Mouse (Mus musculus) myocyte (in vitro differentiated cells): ENCODE results near the gene Dock1. TPM values are rescaled to one million over a fixed set of nuclear protein-coding genes. Genes with fewer than 3 reads are reported as not detected.

Experiments
- H3K27me3 ChIP-seq: one replicate; pipeline ENCODE4 v1.6.1; 2011; ENCODE audit not compliant: control insufficient read depth, insufficient read depth, insufficient read length
- H3K36me3 ChIP-seq: one replicate; pipeline ENCODE4 v1.6.1; 2011; ENCODE audit not compliant: control insufficient read depth, insufficient read depth
- H3K4me2 ChIP-seq: one replicate; pipeline ENCODE4 v1.6.1; 2011; ENCODE audit warnings: low read depth, control low read depth
- H3K4me3 ChIP-seq: one replicate; pipeline ENCODE4 v1.5.1; 2011; ENCODE audit warnings: mild to moderate bottlenecking, control low read depth, moderate library complexity
- H3K79me2 ChIP-seq: one replicate; pipeline ENCODE4 v1.6.1; 2011; ENCODE audit not compliant: control insufficient read depth, insufficient read depth
- H3ac ChIP-seq: one replicate; pipeline ENCODE4 v1.6.1; 2011; ENCODE audit not compliant: control insufficient read depth, insufficient read length
- CEBPB ChIP-seq: IDR thresholded peaks from 2 replicates; pipeline ENCODE4 v1.6.1; 2011; ENCODE audit warnings: mild to moderate bottlenecking, moderate library complexity; ENCODE audit not compliant: poor library complexity, insufficient read depth, severe bottlenecking
- E2F4 ChIP-seq: IDR thresholded peaks from one replicate; pipeline ENCODE4 v1.6.1; 2011; ENCODE audit warnings: mild to moderate bottlenecking, control low read depth, moderate library complexity; ENCODE audit not compliant: insufficient read depth
- MAX ChIP-seq: IDR thresholded peaks from one replicate; pipeline ENCODE4 v1.6.1; 2011; ENCODE audit warnings: low read depth, mild to moderate bottlenecking, control low read depth
- MYOD1 ChIP-seq, 3 experiments: IDR thresholded peaks; one replicate each; pipeline ENCODE4 v1.6.1; 2011; ENCODE audit warnings: control low read depth in 2 of 3, low read depth in 2 of 3, mild to moderate bottlenecking in 2 of 3, moderate library complexity in 1 of 3; ENCODE audit not compliant: insufficient read length in 2 of 3, control insufficient read depth in 1 of 3
- MYOG ChIP-seq, 3 experiments: IDR thresholded peaks; one replicate each; pipeline ENCODE4 v1.6.1; 2011; ENCODE audit warnings: control low read depth in 2 of 3, low read depth in 2 of 3, mild to moderate bottlenecking in 2 of 3; ENCODE audit not compliant: insufficient read length in 2 of 3, control insufficient read depth in 1 of 3, insufficient read depth in 1 of 3
- POLR2A ChIP-seq: IDR thresholded peaks from one replicate; pipeline ENCODE4 v1.6.1; 2011; ENCODE audit warnings: low read depth, mild to moderate bottlenecking, control low read depth, moderate library complexity; ENCODE audit not compliant: insufficient read length
- POLR2AphosphoS2 ChIP-seq: IDR thresholded peaks from one replicate; pipeline ENCODE4 v1.6.1; 2011; ENCODE audit warnings: low read depth, control low read depth; ENCODE audit not compliant: insufficient read length
- REST ChIP-seq: IDR thresholded peaks from one replicate; pipeline ENCODE4 v1.6.1; 2011; ENCODE audit warnings: mild to moderate bottlenecking, control low read depth, moderate library complexity; ENCODE audit not compliant: insufficient read depth, insufficient read length
- SRF ChIP-seq: IDR thresholded peaks from one replicate; pipeline ENCODE4 v1.6.1; 2011; ENCODE audit warnings: low read depth; ENCODE audit not compliant: control insufficient read depth, insufficient read length
- TCF12 ChIP-seq: IDR thresholded peaks from one replicate; pipeline ENCODE4 v1.6.1; 2011; ENCODE audit warnings: mild to moderate bottlenecking, control low read depth; ENCODE audit not compliant: poor library complexity, insufficient read depth, severe bottlenecking
- TCF3 ChIP-seq: IDR thresholded peaks from one replicate; pipeline ENCODE4 v1.6.1; 2011; ENCODE audit warnings: low read depth, control low read depth; ENCODE audit not compliant: insufficient read length
- USF1 ChIP-seq: IDR thresholded peaks from one replicate; pipeline ENCODE4 v1.6.1; 2011; ENCODE audit warnings: low read depth, mild to moderate bottlenecking, control low read depth, moderate library complexity
- polyA plus RNA-seq: library from polyadenylated mRNA; unstranded; fragments of >200 nt; fragmentation: generic; extraction: Trizol; gene quantifications from one replicate; pipeline ENCODE4 v1.2.1, GENCODE M21; 2012; ENCODE audit warnings: missing spikeins

Gene Dock1
- polyA plus RNA-seq, 1 experiment: 6.2 TPM

DNA sequence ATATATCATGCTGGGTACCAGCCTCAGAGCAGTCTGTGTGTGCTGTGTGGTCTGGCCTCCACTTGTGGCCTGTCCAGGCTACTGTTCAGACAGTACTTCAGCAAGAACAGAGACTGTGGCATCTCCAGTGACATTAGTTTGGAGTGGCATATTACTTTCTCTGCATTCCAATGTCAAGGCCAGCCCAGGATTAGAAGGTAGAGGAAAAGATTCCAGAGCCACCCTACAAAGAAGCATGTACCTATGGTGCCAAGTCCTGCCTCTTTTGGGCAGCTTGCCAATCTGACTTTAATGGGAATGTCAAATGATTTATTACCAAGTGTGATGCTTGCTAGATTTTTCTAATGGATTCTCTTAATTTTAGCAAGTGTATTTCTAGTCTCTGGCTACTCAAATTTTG is 533.5 kb downstream of the Dock1 start:
- no peaks in the 10 kb centered on the region for H3K36me3 ChIP-seq
- H3K79me2 ChIP-seq: no peaks in the 10 kb centered on the region
- H3ac ChIP-seq: no peak overlapping the region
- TF ChIP-seq E2F4 (no peak), POLR2AphosphoS2 (no peak), MAX (no peak), CEBPB (no peak), TCF12 (no peak), MYOD1 (IDR thresholded peaks at IDR 0.05; ENCODE audit: control insufficient read depth in 1 of 3, insufficient read length in 2 of 3, low read depth in 2 of 3) (no peak), REST (no peak), USF1 (no peak), SRF (no peak), TCF3 (no peak), POLR2A (no peak), MYOG (IDR thresholded peaks at IDR 0.05; ENCODE audit: control insufficient read depth in 1 of 3, insufficient read depth in 1 of 3, insufficient read length in 2 of 3, low read depth in 2 of 3) (no peak)
- H3K4me3 ChIP-seq: no peak overlapping the region
- H3K27me3 ChIP-seq: no peaks in the 10 kb centered on the region
- H3K4me2 ChIP-seq: no peak overlapping the region

DNA sequence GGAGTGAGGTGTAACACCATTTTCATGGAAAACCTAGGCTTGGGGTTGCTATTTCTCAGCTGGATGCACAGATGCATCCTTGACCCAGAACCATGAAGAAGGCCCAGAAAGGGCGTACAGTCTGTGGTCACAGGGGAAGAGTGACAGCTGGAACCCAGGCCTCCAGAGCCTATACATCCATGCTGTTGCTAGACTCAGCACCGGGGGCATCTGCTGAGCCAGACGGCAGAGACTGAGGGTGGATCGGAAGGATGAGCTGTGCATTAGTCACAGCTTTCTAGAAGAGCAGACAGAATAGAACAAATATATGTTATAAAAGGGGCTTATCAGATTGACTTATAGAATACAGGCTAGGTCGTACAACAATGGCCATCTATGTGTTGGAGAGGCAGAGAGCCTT is 534.7 kb downstream of the Dock1 start:
- H3K27me3 ChIP-seq: no peaks in the 10 kb centered on the region
- peak in 1 of 3 experiments; percentile 41 for TF ChIP-seq MYOD1 (IDR thresholded peaks at IDR 0.05; ENCODE audit: control insufficient read depth in 1 of 3, insufficient read length in 2 of 3, low read depth in 2 of 3)
- TF ChIP-seq TCF12: no peak
- TF ChIP-seq SRF: no peak
- TF ChIP-seq POLR2AphosphoS2: no peak
- TF ChIP-seq MAX: no peak
- H3K36me3 ChIP-seq: no peaks in the 10 kb centered on the region
- peak overlapping the region; percentile 18 for H3K4me2 ChIP-seq
- no peak overlapping the region for H3ac ChIP-seq
- H3K79me2 ChIP-seq: no peaks in the 10 kb centered on the region
- no peak overlapping the region for H3K4me3 ChIP-seq

- TF ChIP-seq USF1 (no peak), CEBPB (peak; percentile 63; the same call in 1 of the 2 replicates)
- no peaks in the 10 kb centered on the region for H3K79me2 ChIP-seq
- H3K36me3 ChIP-seq: no peaks in the 10 kb centered on the region
- H3K4me3 ChIP-seq: no peak overlapping the region
- H3K4me2 ChIP-seq: no peak overlapping the region
- no peaks in the 10 kb centered on the region for H3K27me3 ChIP-seq
- no peak overlapping the region for H3ac ChIP-seq
Measured at GRCm38 (mm10) chr7:135208947-135209567, 538.6 kb downstream of the Dock1 start.

GRCm38 (mm10) chr7:135210296-135210695 is 539.8 kb downstream of the Dock1 start:
- H3K79me2 ChIP-seq: no peaks in the 10 kb centered on the region
- H3K4me3 ChIP-seq: no peak overlapping the region
- no peaks in the 10 kb centered on the region for H3K27me3 ChIP-seq
- H3ac ChIP-seq: no peak overlapping the region
- H3K36me3 ChIP-seq: no peaks in the 10 kb centered on the region
- H3K4me2 ChIP-seq: peak overlapping the region; percentile 8
- TF ChIP-seq USF1 (peak; percentile 16), TCF12 (no peak), MYOD1 (IDR thresholded peaks at IDR 0.05; ENCODE audit: control insufficient read depth in 1 of 3, insufficient read length in 2 of 3, low read depth in 2 of 3) (peak in 2 of 3 experiments; percentile 42 to 54)

GRCm38 (mm10) chr7:135210831-135211230 is 540.4 kb downstream of the Dock1 start:
- no peaks in the 10 kb centered on the region for H3K27me3 ChIP-seq
- no peak overlapping the region for H3ac ChIP-seq
- no peak overlapping the region for H3K4me3 ChIP-seq
- TF ChIP-seq MAX (no peak), POLR2A (no peak), TCF3 (no peak)
- H3K79me2 ChIP-seq: no peaks in the 10 kb centered on the region
- H3K36me3 ChIP-seq: no peaks in the 10 kb centered on the region
- peak overlapping the region; percentile 8 for H3K4me2 ChIP-seq

DNA sequence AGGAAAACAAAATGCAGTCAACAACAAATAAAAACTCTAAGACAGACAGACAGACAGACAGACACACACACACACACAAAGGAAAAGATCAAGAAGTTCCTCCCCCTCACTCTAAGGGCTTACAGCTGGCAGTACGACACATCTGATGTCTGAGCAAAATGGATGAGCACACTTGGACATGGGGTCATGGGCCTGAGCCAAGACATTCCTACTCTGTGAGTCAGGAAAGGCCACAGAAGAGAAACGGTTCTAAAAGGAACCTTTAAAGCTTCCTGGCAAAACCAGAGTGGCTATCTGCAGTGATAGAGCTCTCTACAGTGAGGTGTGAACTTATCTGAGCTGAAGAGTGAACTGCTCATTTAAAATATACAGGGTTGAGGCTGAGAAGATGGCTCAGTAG is 542.1 kb downstream of the Dock1 start:
- TF ChIP-seq POLR2AphosphoS2 (no peak), MYOG (IDR thresholded peaks at IDR 0.05; ENCODE audit: control insufficient read depth in 1 of 3, insufficient read depth in 1 of 3, insufficient read length in 2 of 3, low read depth in 2 of 3) (peak in 1 of 3 experiments; percentile 55), CEBPB (no peak), SRF (no peak), E2F4 (no peak), TCF12 (peak; percentile 12), POLR2A (no peak), USF1 (no peak), MYOD1 (IDR thresholded peaks at IDR 0.05; ENCODE audit: control insufficient read depth in 1 of 3, insufficient read length in 2 of 3, low read depth in 2 of 3) (peak in 2 of 3 experiments; percentile 42 to 76), MAX (no peak), TCF3 (no peak), REST (no peak)
- no peaks in the 10 kb centered on the region for H3K79me2 ChIP-seq

More for the DNA sequence above, 542.1 kb downstream of the Dock1 start:
- no peak overlapping the region for H3ac ChIP-seq
- H3K4me2 ChIP-seq: peak overlapping the region; percentile 21
- no peak overlapping the region for H3K4me3 ChIP-seq
- no peaks in the 10 kb centered on the region for H3K36me3 ChIP-seq
- H3K27me3 ChIP-seq: no peaks in the 10 kb centered on the region
